Mouse (Mus musculus) midbrain, embryonic 10.5 days (tissue): ENCODE data around the gene Zfp655. TPM values are rescaled to one million over a fixed set of nuclear protein-coding genes. Genes with fewer than 3 reads are reported as not detected.
"Not testable (repeated sequence)": the region's sequence is repeated elsewhere in the genome, so short reads cannot be mapped to it uniquely, and the experiment has no call there.

Experiments used
- DNase-seq: peaks from one replicate; pipeline ENCODE4 v3.0.0-alpha.2; 2017; ENCODE audit warnings: low spot score
- H3K27ac ChIP-seq: fragments of 300-500 bp; sonication (generic); replicated peaks from 2 replicates; pipeline ENCODE4 v1.5.1; 2016; ENCODE audit warnings: mild to moderate bottlenecking
- H3K27me3 ChIP-seq: fragments of 300-500 bp; sonication (generic); 2 replicates; pipeline ENCODE4 v1.6.1; 2016; ENCODE audit warnings: low read depth, mild to moderate bottlenecking; ENCODE audit not compliant: poor library complexity, severe bottlenecking
- H3K36me3 ChIP-seq: fragments of 300-500 bp; sonication (generic); 2 replicates; pipeline ENCODE4 v1.6.1; 2016; ENCODE audit warnings: mild to moderate bottlenecking, moderate library complexity
- H3K4me1 ChIP-seq: fragments of 300-500 bp; sonication (generic); 2 replicates; pipeline ENCODE4 v1.6.1; 2016
- H3K4me3 ChIP-seq: fragments of 300-500 bp; sonication (generic); 2 replicates; pipeline ENCODE4 v1.5.1; 2016; ENCODE audit warnings: mild to moderate bottlenecking, moderate library complexity
- H3K9me3 ChIP-seq: fragments of 300-500 bp; sonication (generic); replicated peaks from 2 replicates; pipeline ENCODE4 v1.6.1; 2016; ENCODE audit warnings: mild to moderate bottlenecking
- WGBS: fragments of 180-500 bp; shearing (Covaris S2); methylation state at CpG from one replicate; pipeline ENCODE4 v1.1.7; 2016; 5-methylcytosine and 5-hydroxymethylcytosine counted together
- polyA plus RNA-seq: library from polyadenylated mRNA; unstranded; fragments of >200 nt; fragmentation: Nextera tagmentation; extraction: Ambion mirVana; gene quantifications from 2 replicates; pipeline ENCODE4 v1.2.1, GENCODE M21; 2016

Zfp655 gene
- polyA plus RNA-seq, 1 experiment from 2014 or later: 33.5 TPM

DNA sequence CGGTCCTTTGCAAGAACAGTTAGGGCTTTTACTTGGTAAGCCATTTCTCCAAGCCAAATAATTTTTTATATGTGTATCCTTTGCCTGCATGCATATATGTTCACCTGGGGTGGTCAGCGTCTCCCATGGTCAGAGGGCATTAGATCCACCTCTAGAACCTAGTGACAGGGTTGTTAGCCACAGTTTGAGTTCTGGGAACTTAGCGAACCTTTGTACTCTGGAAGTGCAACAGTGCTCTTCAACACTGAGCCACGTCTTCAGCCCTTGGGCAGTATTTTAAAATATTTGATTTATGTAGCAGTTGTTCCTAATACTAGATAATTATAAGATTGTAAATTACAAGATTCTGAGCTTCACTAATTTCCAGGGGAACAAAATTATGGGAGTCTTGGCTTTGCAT, 874 bp upstream of the Zfp655 start:
- H3K27ac ChIP-seq: peak overlapping the region; percentile 90; the same call in 1 of the 2 replicates
- peak overlapping the region; percentile 89 for H3K4me3 ChIP-seq
- no peaks in the 10 kb centered on the region for H3K9me3 ChIP-seq
- peaks cover 25% of the 10 kb centered on the region for H3K36me3 ChIP-seq
- no peak for DNase-seq
- 85% methylated on average over 4 of the region's 4 CpGs for WGBS
- no peaks in the 10 kb centered on the region for H3K27me3 ChIP-seq
- H3K4me1 ChIP-seq: peaks cover 18% of the 10 kb centered on the region

GRCm38 (mm10) chr5:145231893-145232411, 437 bp downstream of the Zfp655 start:
- H3K36me3 ChIP-seq: peaks cover 38% of the 10 kb centered on the region
- DNase-seq: no peak
- no peaks in the 10 kb centered on the region for H3K27me3 ChIP-seq
- under 1% methylated on average over 44 of the region's 49 CpGs for WGBS
- no peaks in the 10 kb centered on the region for H3K9me3 ChIP-seq
- H3K4me3 ChIP-seq: peak overlapping the region; percentile 89
- H3K4me1 ChIP-seq: peaks cover 18% of the 10 kb centered on the region
- peak overlapping the region; percentile 90 for H3K27ac ChIP-seq

- Histone ChIP-seq H3K4me3 (no peak overlapping the region), H3K36me3 (peaks cover 65% of the 10 kb centered on the region), H3K4me1 (peaks cover 18% of the 10 kb centered on the region), H3K27ac (no peak overlapping the region), H3K9me3 (no peaks in the 10 kb centered on the region), H3K27me3 (no peaks in the 10 kb centered on the region)
- no peak for DNase-seq
These were observed 3.1 kb downstream of the Zfp655 start for GRCm38 (mm10) chr5:145234636-145235035.

GRCm38 (mm10) chr5:145249520-145249919, 18.0 kb downstream of the Zfp655 start:
- Histone ChIP-seq H3K36me3 (peaks cover 85% of the 10 kb centered on the region), H3K9me3 (peaks cover 4% of the 10 kb centered on the region; the same call in 1 of the 2 replicates), H3K27ac (no peak overlapping the region), H3K27me3 (no peaks in the 10 kb centered on the region), H3K4me3 (no peak overlapping the region), H3K4me1 (no peaks in the 10 kb centered on the region)
- no peak for DNase-seq
- WGBS: 96% methylated on average over 3 of the region's 3 CpGs

DNA sequence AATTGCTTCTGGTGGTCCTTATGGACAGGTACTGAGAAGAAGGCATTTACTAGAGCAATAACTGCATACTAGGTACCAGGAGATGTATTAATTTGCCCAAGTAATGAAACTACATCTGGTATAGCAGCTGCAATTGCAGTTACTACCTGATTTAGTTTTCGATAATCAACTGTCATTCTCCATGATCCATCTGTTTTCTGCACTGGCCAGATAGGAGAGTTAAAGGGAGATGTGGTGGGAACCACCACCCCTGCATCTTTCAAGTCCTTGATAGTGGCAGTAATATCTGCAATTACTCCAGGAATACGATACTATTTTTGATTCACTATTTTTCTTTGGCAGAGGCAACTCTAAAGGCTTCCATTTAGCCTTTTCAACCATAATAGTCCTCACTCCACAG, 42.1 kb downstream of the Zfp655 start:
- 76% methylated on average over 2 of the region's 2 CpGs for WGBS
- not testable (repeated sequence) for H3K27me3 ChIP-seq, H3K4me3 ChIP-seq, DNase-seq, H3K27ac ChIP-seq, H3K9me3 ChIP-seq, H3K4me1 ChIP-seq, H3K36me3 ChIP-seq

- WGBS: 93% methylated on average over 2 of the region's 2 CpGs
- peaks cover 10% of the 10 kb centered on the region for H3K4me1 ChIP-seq
- H3K27ac ChIP-seq: no peak overlapping the region
- no peaks in the 10 kb centered on the region for H3K9me3 ChIP-seq
- H3K27me3 ChIP-seq: no peaks in the 10 kb centered on the region
- peak overlapping the region; percentile 91 for H3K4me3 ChIP-seq
- DNase-seq: no peak
- H3K36me3 ChIP-seq: peaks cover 27% of the 10 kb centered on the region
These were observed 48.4 kb downstream of the Zfp655 start for GRCm38 (mm10) chr5:145279948-145280347.

DNA sequence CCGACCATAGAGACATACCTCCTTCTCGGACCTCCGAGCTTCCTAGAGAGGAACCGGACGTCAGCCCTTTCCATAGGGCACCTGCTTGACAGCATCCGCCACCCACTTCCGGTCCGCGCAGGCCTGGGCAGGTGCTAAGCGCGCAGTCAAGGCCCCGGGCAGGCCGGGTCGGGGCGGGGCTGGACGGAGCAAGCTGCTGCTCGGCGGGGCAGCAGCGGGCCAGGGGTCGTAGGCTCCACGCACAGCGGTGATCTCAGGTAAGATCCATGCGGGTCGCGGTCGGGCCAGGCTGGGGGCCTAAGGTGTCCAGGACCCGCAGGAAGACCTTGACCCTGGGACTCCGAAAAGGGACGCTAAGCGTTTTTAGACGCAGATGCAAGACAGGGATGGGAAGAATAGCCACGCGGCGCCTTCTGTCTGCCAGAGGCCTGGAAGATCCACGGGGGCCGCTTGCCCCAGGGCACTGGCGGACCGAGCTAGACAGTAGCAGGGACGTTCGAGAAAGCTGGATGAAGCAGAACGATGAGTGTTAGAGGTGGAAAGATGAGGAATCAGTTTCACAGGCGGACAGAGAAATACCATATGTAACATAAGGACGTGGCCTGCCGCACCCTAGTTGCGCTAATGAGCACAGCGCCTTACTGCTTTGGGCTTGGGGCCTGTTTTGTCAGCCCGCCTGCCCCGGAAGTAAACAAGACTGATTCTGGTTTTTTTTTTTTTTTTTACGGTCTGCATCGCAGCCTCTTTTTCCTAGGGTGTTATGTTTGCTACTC, 49.0 kb downstream of the Zfp655 start, which contains the start of gene Zscan25:
TSS of gene Zscan25 (plus strand) at position 130 of the 773 bp plus-strand sequence.
- Histone ChIP-seq H3K9me3 (no peaks in the 10 kb centered on the region), H3K4me1 (peaks cover 10% of the 10 kb centered on the region), H3K36me3 (peaks cover 33% of the 10 kb centered on the region), H3K27me3 (no peaks in the 10 kb centered on the region), H3K4me3 (peak within 1 kb of the TSS; percentile 91), H3K27ac (peak within 1 kb of the TSS; percentile 95)
- whole genome bisulfite sequencing: under 1% methylated on average over 50 of the region's 50 CpGs
- DNase-seq: peak; percentile 92

DNA sequence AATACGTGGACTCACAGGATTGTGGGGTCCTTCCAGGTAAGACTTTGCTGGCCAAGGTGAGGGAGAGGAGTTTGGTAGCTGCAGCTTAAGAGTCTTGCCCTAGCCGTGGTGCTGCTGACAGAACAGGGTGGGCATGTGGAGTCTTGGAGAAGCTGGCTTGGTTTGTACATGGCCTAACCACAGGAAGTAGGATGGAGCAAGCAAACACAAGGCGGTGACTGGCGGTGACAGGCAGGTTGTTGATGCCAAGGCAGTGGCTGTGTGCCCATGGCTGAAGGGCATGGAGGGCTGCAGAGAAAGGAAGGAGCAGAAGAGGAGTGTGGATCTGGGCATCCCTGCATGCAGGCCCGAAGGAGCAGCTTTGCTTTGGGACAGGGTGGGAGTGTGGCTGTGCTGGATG, 56.9 kb downstream of the Zfp655 start:
- Histone ChIP-seq H3K36me3 (peaks cover 99% of the 10 kb centered on the region), H3K27ac (no peak overlapping the region), H3K27me3 (no peaks in the 10 kb centered on the region), H3K4me3 (no peak overlapping the region), H3K4me1 (no peaks in the 10 kb centered on the region), H3K9me3 (no peaks in the 10 kb centered on the region; the same call in 1 of the 2 replicates)
- 94% methylated on average over 5 of the region's 5 CpGs for WGBS
- DNase-seq: no peak

DNA sequence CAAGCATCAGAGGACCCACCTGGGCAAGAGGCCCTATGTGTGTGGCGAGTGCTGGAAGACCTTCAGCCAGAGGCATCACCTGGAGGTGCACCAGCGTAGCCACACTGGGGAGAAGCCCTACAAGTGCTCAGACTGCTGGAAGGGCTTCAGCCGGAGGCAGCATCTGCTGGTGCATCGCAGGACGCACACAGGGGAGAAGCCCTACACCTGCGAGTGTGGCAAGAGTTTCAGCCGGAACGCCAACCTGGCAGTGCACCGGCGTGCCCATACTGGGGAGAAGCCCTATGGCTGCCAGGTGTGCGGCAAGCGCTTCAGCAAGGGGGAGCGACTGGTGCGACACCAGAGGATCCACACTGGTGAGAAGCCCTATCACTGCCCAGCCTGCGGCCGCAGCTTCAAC, 59.2 kb downstream of the Zfp655 start:
- H3K4me3 ChIP-seq: no peak overlapping the region
- WGBS: over 99% methylated on average over 16 of the region's 16 CpGs
- H3K27me3 ChIP-seq: no peaks in the 10 kb centered on the region
- DNase-seq: no peak
- no peak overlapping the region for H3K27ac ChIP-seq
- peaks cover 92% of the 10 kb centered on the region for H3K36me3 ChIP-seq
- no peaks in the 10 kb centered on the region; the same call in 1 of the 2 replicates for H3K9me3 ChIP-seq
- H3K4me1 ChIP-seq: no peaks in the 10 kb centered on the region

DNA sequence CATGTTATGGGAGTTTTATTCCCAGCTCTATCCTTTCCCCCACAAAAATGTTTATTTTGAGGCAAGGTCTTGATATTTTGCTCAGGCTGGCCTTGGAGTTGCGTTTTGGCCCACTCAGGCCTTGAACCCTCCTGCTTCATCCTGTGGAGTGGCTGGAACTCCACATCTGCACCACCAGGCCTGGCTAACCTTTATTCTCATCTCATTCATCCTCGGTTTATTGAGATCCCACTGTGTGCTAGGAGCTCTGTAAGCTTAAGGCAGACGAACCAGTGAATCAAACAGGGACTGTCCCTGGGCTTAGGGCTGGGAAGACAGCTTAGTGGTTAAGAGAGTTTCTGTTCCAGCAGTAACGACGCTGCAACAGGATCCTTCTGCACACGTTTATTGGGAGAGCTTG, 60.9 kb downstream of the Zfp655 start:
- Histone ChIP-seq H3K27me3 (no peaks in the 10 kb centered on the region), H3K9me3 (no peaks in the 10 kb centered on the region; the same call in 1 of the 2 replicates), H3K27ac (no peak overlapping the region), H3K4me1 (no peaks in the 10 kb centered on the region), H3K4me3 (no peak overlapping the region), H3K36me3 (peaks cover 75% of the 10 kb centered on the region)
- 95% methylated on average over 6 of the region's 6 CpGs for WGBS
- DNase-seq: no peak

Other genes with a start within 250 kb of the Zfp655 start
- not detected in 2 replicates for gene Gm4871, start 199.0 kb upstream of the Zfp655 start, polyA plus RNA-seq
- gene 1700018F24Rik, start 188.7 kb upstream of the Zfp655 start, polyA plus RNA-seq: not detected in 2 replicates
- gene Arpc1a, start 147.9 kb upstream of the Zfp655 start, polyA plus RNA-seq: 133 and 149 TPM in 2 replicates
- not detected in 2 replicates for gene Kpna7, start 147.7 kb upstream of the Zfp655 start, polyA plus RNA-seq
- 105 and 109 TPM in 2 replicates for gene Arpc1b, start 117.5 kb upstream of the Zfp655 start, polyA plus RNA-seq
- 128 and 134 TPM in 2 replicates for gene Pdap1, start 91.5 kb upstream of the Zfp655 start, polyA plus RNA-seq
- gene Bud31, start 91.4 kb upstream of the Zfp655 start, polyA plus RNA-seq: 234 and 244 TPM in 2 replicates
- 18.3 and 22.4 TPM in 2 replicates for gene Ptcd1, start 64.6 kb upstream of the Zfp655 start, polyA plus RNA-seq
- 83.9 and 85.1 TPM in 2 replicates for gene Cpsf4, start 64.5 kb upstream of the Zfp655 start, polyA plus RNA-seq
- gene Atp5j2, start 39.7 kb upstream of the Zfp655 start, polyA plus RNA-seq: 536 and 539 TPM in 2 replicates
- 8.0 and 8.3 TPM in 2 replicates for gene Zkscan14, start 29.8 kb upstream of the Zfp655 start, polyA plus RNA-seq
- gene Zkscan5, start 27.2 kb upstream of the Zfp655 start, polyA plus RNA-seq: 19.8 and 19.9 TPM in 2 replicates
- gene Zscan25, start 48.8 kb downstream of the Zfp655 start, polyA plus RNA-seq: 0.79 and 0.88 TPM in 2 replicates
- gene Cyp3a57, start 113.6 kb downstream of the Zfp655 start, polyA plus RNA-seq: not detected in 2 replicates
- gene Cyp3a16, start 238.0 kb downstream of the Zfp655 start, polyA plus RNA-seq: not detected in 2 replicates